In the genomic region with DNA sequence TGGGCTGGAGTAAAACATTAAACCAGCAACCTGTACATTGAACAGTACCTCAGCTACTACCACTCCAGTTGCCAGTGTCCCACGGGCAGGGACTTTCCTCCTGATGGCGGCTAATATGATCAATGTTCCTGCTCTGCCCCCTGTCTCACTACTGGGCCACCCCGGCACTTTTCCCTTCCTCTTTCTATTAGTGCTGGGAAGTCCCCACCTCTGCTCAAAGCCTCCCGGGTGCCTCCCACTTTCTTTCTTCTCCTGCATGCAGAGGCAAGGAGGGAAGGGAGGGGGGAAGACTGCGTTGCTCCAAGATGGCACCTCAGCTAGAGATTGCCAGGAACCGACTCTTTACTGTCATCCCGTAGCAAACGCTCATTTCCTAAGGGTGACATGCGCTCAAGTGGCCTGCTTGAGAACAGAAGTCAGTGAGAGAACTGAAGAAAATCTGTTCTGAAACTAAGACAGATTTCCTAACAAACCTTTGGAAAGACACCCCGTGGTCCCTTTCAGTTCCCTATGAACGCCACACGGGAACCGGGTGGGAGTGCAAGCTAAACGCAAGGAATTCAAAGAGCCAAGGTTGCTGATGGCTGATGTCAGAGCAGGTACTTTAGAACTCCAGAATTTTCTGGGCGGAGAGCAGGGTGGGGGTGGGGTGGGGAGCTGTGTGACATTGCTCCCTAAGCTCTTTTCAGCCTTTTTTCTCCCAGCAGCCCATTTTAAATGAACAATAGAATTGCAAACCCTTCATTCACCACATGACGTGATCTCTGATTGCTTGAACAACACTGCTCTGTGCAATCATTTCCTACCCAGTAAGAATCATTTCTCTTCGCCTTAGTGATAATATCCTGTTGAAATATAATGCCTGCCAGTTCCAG, we compare ENCODE assay signal across 8 mouse cellular contexts.
DNase-seq lines count a peak whose midpoint lies in the region; ATAC-seq and TF ChIP-seq lines count a peak whose summit lies in the region.

No protein-coding gene starts in this region.

- peak; percentile 23 for DNase-seq in ovary, adult 18-20 months (ENCODE audit: low spot score)
- no peak for DNase-seq in ovary, postnatal 10 days (ENCODE audit: low spot score)
- peak; percentile 49 for DNase-seq in brain, embryonic 18.5 days (ENCODE audit: low read depth, low spot score)
- peak; percentile 45 for DNase-seq in kidney, adult 2 months
- DNase-seq in liver, embryonic 11.5 days (ENCODE audit: low spot score), result peak; percentile 31
- DNase-seq in thymus, postnatal 36 days, result peak; percentile 4

- no peak overlapping the region; the same call in 1 of the 2 replicates for H3K9ac ChIP-seq in liver, embryonic 11.5 days (ENCODE audit: low read depth, low read length)
- H3K9ac ChIP-seq in midbrain, embryonic 15.5 days, result peak overlapping the region; percentile 22; the same call in 1 of the 2 replicates

- no peak for TF ChIP-seq POLR2A in kidney, adult 2 months (IDR thresholded peaks at IDR 0.05; ENCODE audit: low read depth, low read length)

- no peak for TF ChIP-seq CTCF in kidney, adult 2 months (conservative IDR thresholded peaks at IDR 0.05; ENCODE audit: insufficient read depth, insufficient read length, low read depth, low read length)

- 5% methylated on average over 17 of the region's 17 CpGs for WGBS in kidney, adult 2 months
- WGBS in liver, embryonic 11.5 days, result 30% methylated on average over 17 of the region's 17 CpGs
- WGBS in midbrain, embryonic 15.5 days, result 27% methylated on average over 17 of the region's 17 CpGs

- H3K4me1 ChIP-seq in kidney, adult 2 months (ENCODE audit: control insufficient read depth, insufficient read depth, low read length), result peaks cover 8% of the 10 kb centered on the region; the same call in 1 of the 2 replicates
- H3K4me1 ChIP-seq in liver, embryonic 11.5 days (replicated peaks; ENCODE audit: control insufficient read depth, insufficient read depth, low read length), result no peaks in the 10 kb centered on the region
- 0 out of 2 replicates have a peak, but pooled peaks cover 5% of the 10 kb centered on the region for H3K4me1 ChIP-seq in midbrain, embryonic 15.5 days

- peak overlapping the region; percentile 55 for H3K4me2 ChIP-seq in liver, embryonic 11.5 days
- peak overlapping the region; percentile 45 for H3K4me2 ChIP-seq in midbrain, embryonic 15.5 days

- H3K9me3 ChIP-seq in liver, embryonic 11.5 days (ENCODE audit: control insufficient read depth, low read length), result no peaks in the 10 kb centered on the region
- no peaks in the 10 kb centered on the region for H3K9me3 ChIP-seq in midbrain, embryonic 15.5 days

- no peaks in the 10 kb centered on the region for H3K27me3 ChIP-seq in kidney, adult 2 months (replicated peaks; ENCODE audit: control insufficient read depth, insufficient read depth, low read length)
- no peaks in the 10 kb centered on the region for H3K27me3 ChIP-seq in liver, embryonic 11.5 days (replicated peaks; ENCODE audit: control insufficient read depth, insufficient read depth, low read length)
- H3K27me3 ChIP-seq in midbrain, embryonic 15.5 days (replicated peaks), result no peaks in the 10 kb centered on the region

- peak overlapping the region; percentile 41 for H3K4me3 ChIP-seq in kidney, adult 2 months (ENCODE audit: insufficient read depth, low read depth, low read length)
- peak overlapping the region; percentile 24 for H3K4me3 ChIP-seq in liver, embryonic 11.5 days (ENCODE audit: low read depth, low read length)
- H3K4me3 ChIP-seq in midbrain, embryonic 15.5 days, result peak overlapping the region; percentile 23

- no peaks in the 10 kb centered on the region for H3K36me3 ChIP-seq in kidney, adult 2 months (ENCODE audit: control insufficient read depth, insufficient read depth, low read length)
- H3K36me3 ChIP-seq in liver, embryonic 11.5 days (ENCODE audit: control insufficient read depth, insufficient read depth, low read length), result no peaks in the 10 kb centered on the region
- H3K36me3 ChIP-seq in midbrain, embryonic 15.5 days (replicated peaks), result no peaks in the 10 kb centered on the region

- ATAC-seq in granulocyte monocyte progenitor cell, adult 5-6 weeks (replicated peaks; ENCODE audit: poor library complexity, severe bottlenecking), result peak; percentile 82
- no peak; the same call in 1 of the 2 replicates for ATAC-seq in liver, embryonic 11.5 days (replicated peaks; ENCODE audit: low FRiP score)
- ATAC-seq in midbrain, embryonic 15.5 days (replicated peaks), result peak; percentile 90

- H3K27ac ChIP-seq in kidney, adult 2 months (ENCODE audit: insufficient read depth, low read depth, low read length), result peak overlapping the region; percentile 57
- H3K27ac ChIP-seq in liver, embryonic 11.5 days (ENCODE audit: low read depth, low read length), result no peak overlapping the region
- H3K27ac ChIP-seq in midbrain, embryonic 15.5 days, result peak overlapping the region; percentile 91
